Mouse (Mus musculus) spleen, postnatal 36 days (tissue): ENCODE data around the gene Mon2.

Source experiments
- DNase-seq, 2 experiments: peaks; one replicate each; pipeline ENCODE4 v3.0.0; 2022; ENCODE audit warnings: low spot score in 2 of 2, mixed read lengths in 1 of 2

Mon2 gene

DNA sequence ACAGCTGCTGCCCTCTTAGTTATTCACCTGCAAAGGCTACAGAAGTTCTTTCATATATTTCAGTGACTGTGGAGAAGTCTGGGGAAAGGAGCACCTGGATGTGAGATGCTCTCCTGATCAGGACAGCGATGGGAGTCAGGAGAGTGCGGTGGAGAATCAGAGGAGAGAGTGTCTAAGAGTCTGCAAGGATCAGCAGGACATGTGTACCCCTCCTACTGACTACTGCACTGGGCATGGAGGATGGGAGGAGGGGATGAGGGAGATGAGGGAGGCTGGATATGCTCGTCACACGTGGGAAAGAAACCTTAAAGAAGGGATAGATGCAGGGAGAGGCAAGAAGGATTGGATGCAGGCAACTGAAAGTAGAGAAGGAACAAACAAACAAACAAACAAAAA lies 112.1 kb downstream of the Mon2 start:
- no peak for DNase-seq

- no peak for DNase-seq
Observed at GRCm38 (mm10) chr10:122963463-122964240, 112.7 kb downstream of the Mon2 start.

- no peak for DNase-seq
Observed at GRCm38 (mm10) chr10:122962651-122963050, 113.7 kb downstream of the Mon2 start.

- DNase-seq, result no peak
Observed at GRCm38 (mm10) chr10:122961494-122961893, 114.8 kb downstream of the Mon2 start.

GRCm38 (mm10) chr10:122960738-122961137 lies 115.6 kb downstream of the Mon2 start:
- no peak for DNase-seq

- DNase-seq, result no peak
Observed at GRCm38 (mm10) chr10:122960216-122960615, 116.1 kb downstream of the Mon2 start.

- no peak for DNase-seq
Observed at GRCm38 (mm10) chr10:122958699-122959098, 117.6 kb downstream of the Mon2 start.

GRCm38 (mm10) chr10:122957918-122958317 lies 118.4 kb downstream of the Mon2 start:
- DNase-seq, result no peak

- no peak for DNase-seq
Observed at GRCm38 (mm10) chr10:122953576-122953975, 122.7 kb downstream of the Mon2 start.

- DNase-seq, result no peak
Observed at GRCm38 (mm10) chr10:122950966-122951365, 125.3 kb downstream of the Mon2 start.

GRCm38 (mm10) chr10:122944888-122945287 lies 131.4 kb downstream of the Mon2 start:
- DNase-seq, result no peak

- no peak for DNase-seq
Observed at GRCm38 (mm10) chr10:122943824-122944223, 132.5 kb downstream of the Mon2 start.

- DNase-seq, result no peak
Observed at GRCm38 (mm10) chr10:122942771-122943170, 133.5 kb downstream of the Mon2 start.
